Mouse (Mus musculus) NIH3T3 (cell line): ENCODE data around the gene Fancl.

Experiments
- DNase-seq: peaks from one replicate; pipeline ENCODE4 v3.0.0-alpha.2; 2012; ENCODE audit warnings: low read depth

Gene Fancl

GRCm38 (mm10) chr11:26489761-26490466 lies 104.0 kb downstream of the Fancl start:
- peak; percentile 52 for DNase-seq

DNA sequence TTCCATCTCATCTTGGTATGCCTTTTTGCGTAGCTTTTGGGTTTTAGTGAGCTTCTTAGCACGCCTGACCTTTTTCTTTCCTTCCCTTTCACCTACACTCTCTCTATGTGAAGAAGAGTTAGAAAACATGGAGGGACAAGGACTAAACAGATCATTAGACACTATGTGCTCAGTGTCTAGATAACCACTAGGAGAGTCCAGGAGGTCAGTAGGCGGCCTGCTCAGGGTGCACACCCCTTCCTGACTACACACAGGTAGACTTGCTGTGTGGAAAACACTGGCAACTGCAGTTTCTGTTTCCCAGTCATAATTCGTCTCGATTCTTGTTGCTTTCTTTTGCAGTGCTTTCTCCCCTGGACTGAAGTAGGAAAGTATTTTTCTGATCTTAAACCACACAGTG lies 110.0 kb downstream of the Fancl start:
- DNase-seq: no peak

DNA sequence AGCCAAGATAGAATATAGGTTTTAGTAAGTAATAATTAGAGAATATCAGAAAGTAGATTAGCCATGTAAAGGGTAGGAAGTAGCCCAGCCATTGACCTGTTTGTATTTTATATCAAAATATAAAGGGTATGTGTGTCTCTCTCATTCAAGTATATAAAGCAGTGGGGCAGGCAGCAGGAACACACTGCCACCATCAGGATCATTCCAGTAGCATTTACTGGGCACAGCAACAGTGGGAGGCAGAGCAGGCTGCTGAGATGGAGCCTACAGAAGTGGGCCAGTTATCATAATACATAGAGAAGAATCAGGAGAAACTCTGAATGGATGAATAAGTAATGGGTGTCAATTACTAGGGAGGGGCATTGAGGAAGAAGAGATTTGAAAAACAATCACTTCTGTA lies 127.7 kb downstream of the Fancl start:
- no peak for DNase-seq

- DNase-seq: no peak
Measured at GRCm38 (mm10) chr11:26516086-26516485, 130.2 kb downstream of the Fancl start.

DNA sequence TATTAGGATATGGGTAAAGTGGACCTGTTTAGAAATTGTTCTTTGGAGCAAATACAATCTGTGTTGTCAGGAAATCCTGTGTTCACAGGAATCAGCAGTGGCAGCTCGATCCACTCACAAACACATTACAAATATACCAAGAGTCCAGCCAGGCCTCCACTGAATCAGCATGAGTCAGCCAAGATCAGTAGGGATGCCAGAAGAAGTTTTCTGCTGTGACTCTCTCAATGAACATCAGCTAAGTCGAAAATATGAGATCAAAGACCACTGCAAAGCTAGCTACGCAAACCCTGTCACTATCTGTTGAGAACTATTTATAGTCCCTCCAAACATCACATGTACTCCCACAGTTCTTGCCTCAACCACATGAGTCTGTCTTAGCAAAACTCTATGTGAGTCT lies 133.1 kb downstream of the Fancl start:
- peak; percentile 79 for DNase-seq
